Mouse (Mus musculus) forebrain, embryonic 14.5 days (tissue): ENCODE data around the gene Eif5a. TPM values are rescaled to one million over a fixed set of nuclear protein-coding genes. Genes with fewer than 3 reads are reported as not detected.

Experiments
- ATAC-seq: fragments of 200-750 bp; cut with Nextera tagmentation; 2 replicates; pipeline ENCODE4 v1.8.0; 2017; ENCODE audit warnings: mild to moderate bottlenecking, moderate library complexity
- DNase-seq: peaks from one replicate; pipeline ENCODE4 v3.0.0-alpha.2; 2015; ENCODE audit warnings: low spot score
- H3K27ac ChIP-seq: fragments of 300-500 bp; sonication (generic); 2 replicates; pipeline ENCODE4 v1.5.1; 2014; ENCODE audit warnings: low read depth, mild to moderate bottlenecking, control low read depth, low read length, moderate library complexity
- H3K27me3 ChIP-seq: fragments of 300-500 bp; sonication (generic); replicated peaks from 2 replicates; pipeline ENCODE4 v1.6.1; 2014; ENCODE audit warnings: low read length, control low read depth, mixed read lengths; ENCODE audit not compliant: control insufficient read depth, insufficient read depth
- H3K36me3 ChIP-seq: fragments of 300-500 bp; sonication (generic); 2 replicates; pipeline ENCODE4 v1.6.1; 2014; ENCODE audit warnings: low read length, control low read depth; ENCODE audit not compliant: control insufficient read depth, insufficient read depth
- H3K4me1 ChIP-seq: fragments of 300-500 bp; sonication (generic); 2 replicates; pipeline ENCODE4 v1.6.1; 2014; ENCODE audit warnings: antibody characterized with exemption, low read length, control low read depth; ENCODE audit not compliant: control insufficient read depth, insufficient read depth
- H3K4me2 ChIP-seq: fragments of 300-500 bp; sonication (generic); 2 replicates; pipeline ENCODE4 v1.6.1; 2014; ENCODE audit warnings: mild to moderate bottlenecking, control low read depth, low read length
- H3K4me3 ChIP-seq: fragments of 300-500 bp; sonication (generic); 2 replicates; pipeline ENCODE4 v1.5.1; 2014; ENCODE audit warnings: low read depth, low read length, control low read depth
- H3K9ac ChIP-seq: fragments of 300-500 bp; sonication (generic); 2 replicates; pipeline ENCODE4 v1.6.1; 2014; ENCODE audit warnings: mild to moderate bottlenecking, low read length, control low read depth, moderate library complexity
- H3K9me3 ChIP-seq: fragments of 300-500 bp; sonication (generic); replicated peaks from 2 replicates; pipeline ENCODE4 v1.6.1; 2016; ENCODE audit warnings: low read length, control low read depth, mixed read lengths; ENCODE audit not compliant: control insufficient read depth
- WGBS: fragments of 180-500 bp; shearing (Covaris S2); extraction: QIAGEN DNeasy Blood & Tissue Kit; methylation state at CpG from one replicate; pipeline ENCODE4 v1.1.7; 2014; 5-methylcytosine and 5-hydroxymethylcytosine counted together
- polyA plus RNA-seq: library from polyadenylated mRNA; unstranded; fragments of >200 nt; fragmentation: Nextera tagmentation; extraction: Ambion mirVana; gene quantifications from 2 replicates; pipeline ENCODE4 v1.2.1, GENCODE M21; 2014

The Eif5a gene
- polyA plus RNA-seq, 1 experiment from 2014 or later, result 1,277 TPM

GRCm38 (mm10) chr11:69948066-69948762 lies 26.5 kb upstream of the Eif5a start, which contains the start of gene Slc2a4:
TSS of gene Slc2a4 (minus strand) at chr11:69948188.
- ATAC-seq, result peak; percentile 96

GRCm38 (mm10) chr11:69947337-69948065 lies 25.7 kb upstream of the Eif5a start:
- Histone ChIP-seq H3K9ac (peak overlapping the region; percentile 59), H3K9me3 (no peaks in the 10 kb centered on the region), H3K36me3 (peaks cover 11% of the 10 kb centered on the region), H3K4me3 (peak overlapping the region; percentile 43), H3K4me2 (peak overlapping the region; percentile 59), H3K4me1 (peaks cover 10% of the 10 kb centered on the region), H3K27me3 (no peaks in the 10 kb centered on the region), H3K27ac (peak overlapping the region; percentile 39; the same call in 1 of the 2 replicates)
- WGBS, result under 1% methylated on average over 29 of the region's 29 CpGs
- ATAC-seq (peak; percentile 38), DNase-seq (peak; percentile 53)

More at GRCm38 (mm10) chr11:69948066-69948762, 26.5 kb upstream of the Eif5a start, which contains the start of gene Slc2a4:
- under 1% methylated on average over 33 of the region's 34 CpGs for WGBS
- peak within 1 kb of the TSS; percentile 59 for H3K9ac ChIP-seq
- H3K4me1 ChIP-seq, result peaks cover 10% of the 10 kb centered on the region
- H3K27me3 ChIP-seq, result no peaks in the 10 kb centered on the region
- no peaks in the 10 kb centered on the region for H3K9me3 ChIP-seq
- DNase-seq, result peak; percentile 96
- H3K27ac ChIP-seq, result peak within 1 kb of the TSS; percentile 80
- peak within 1 kb of the TSS; percentile 43 for H3K4me3 ChIP-seq
- peak within 1 kb of the TSS; percentile 59 for H3K4me2 ChIP-seq
- peaks cover 9% of the 10 kb centered on the region for H3K36me3 ChIP-seq

GRCm38 (mm10) chr11:69945997-69946891 lies 24.5 kb upstream of the Eif5a start:
- ATAC-seq (no peak), DNase-seq (no peak)
- Histone ChIP-seq H3K27ac (no peak overlapping the region), H3K27me3 (no peaks in the 10 kb centered on the region), H3K4me3 (no peak overlapping the region), H3K4me1 (peaks cover 10% of the 10 kb centered on the region), H3K4me2 (peak overlapping the region; percentile 59; the same call in 1 of the 2 replicates), H3K9me3 (no peaks in the 10 kb centered on the region), H3K9ac (no peak overlapping the region), H3K36me3 (peaks cover 11% of the 10 kb centered on the region)
- 91% methylated on average over 18 of the region's 18 CpGs for WGBS

DNA sequence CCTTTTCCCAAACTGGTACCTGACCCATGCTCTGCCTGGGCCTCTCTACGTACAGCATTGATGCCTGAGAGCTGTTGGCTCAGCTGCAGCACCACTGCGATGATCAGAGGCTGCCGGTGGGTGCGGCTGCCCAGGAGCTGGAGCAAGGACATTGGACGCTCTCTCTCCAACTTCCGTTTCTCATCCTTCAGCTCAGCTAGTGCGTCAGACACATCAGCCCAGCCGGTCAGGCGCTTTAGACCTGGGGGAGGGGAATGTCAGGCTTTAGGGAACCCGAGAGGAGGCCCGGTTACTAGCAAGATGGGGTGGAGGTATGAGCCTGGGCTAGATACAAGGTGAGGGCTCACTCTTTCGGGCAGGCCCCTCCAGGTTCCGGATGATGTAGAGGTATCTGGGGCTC lies 23.5 kb upstream of the Eif5a start:
- Histone ChIP-seq H3K9me3 (no peaks in the 10 kb centered on the region), H3K4me1 (peaks cover 10% of the 10 kb centered on the region), H3K27ac (no peak overlapping the region), H3K9ac (no peak overlapping the region), H3K4me3 (no peak overlapping the region), H3K36me3 (peaks cover 11% of the 10 kb centered on the region), H3K4me2 (no peak overlapping the region), H3K27me3 (no peaks in the 10 kb centered on the region)
- ATAC-seq, result no peak
- 86% methylated on average over 13 of the region's 13 CpGs for WGBS
- no peak for DNase-seq

DNA sequence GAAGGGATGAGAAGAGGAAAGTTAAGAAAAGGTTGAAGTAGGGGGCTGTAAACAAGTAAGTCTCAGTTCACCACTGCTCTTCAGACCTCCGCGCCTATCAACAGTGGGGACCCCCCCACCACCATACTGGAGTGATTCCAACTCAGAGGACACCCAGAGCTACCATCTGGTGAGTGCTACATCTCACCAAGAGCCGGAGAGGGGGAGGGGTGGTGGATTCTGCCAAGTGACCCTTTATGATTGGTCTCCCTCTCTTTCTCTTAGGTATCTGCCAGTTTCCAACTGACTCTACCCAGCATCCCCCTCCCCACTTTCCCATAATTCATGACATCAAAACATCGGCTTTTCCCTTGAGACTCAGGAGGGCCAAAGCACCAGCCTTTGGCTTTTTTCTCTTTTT lies 19.2 kb upstream of the Eif5a start:
- 73% methylated on average over 4 of the region's 4 CpGs for WGBS
- Histone ChIP-seq H3K27ac (no peak overlapping the region), H3K27me3 (peaks cover 9% of the 10 kb centered on the region; the same call in 1 of the 2 replicates), H3K4me2 (no peak overlapping the region), H3K9me3 (no peaks in the 10 kb centered on the region), H3K36me3 (peaks cover 11% of the 10 kb centered on the region), H3K4me1 (peaks cover 2% of the 10 kb centered on the region; the same call in 1 of the 2 replicates), H3K9ac (no peak overlapping the region), H3K4me3 (no peak overlapping the region)
- no peak for ATAC-seq
- DNase-seq, result peak; percentile 39

- ATAC-seq, result no peak
- H3K27ac ChIP-seq, result no peak overlapping the region
- 95% methylated on average over 17 of the region's 17 CpGs for WGBS
- no peak for DNase-seq
- H3K4me2 ChIP-seq, result no peak overlapping the region
- H3K36me3 ChIP-seq, result peaks cover 7% of the 10 kb centered on the region
- peaks cover 9% of the 10 kb centered on the region; the same call in 1 of the 2 replicates for H3K27me3 ChIP-seq
- H3K9me3 ChIP-seq, result no peaks in the 10 kb centered on the region
- H3K4me3 ChIP-seq, result no peak overlapping the region
- H3K4me1 ChIP-seq, result peaks cover 5% of the 10 kb centered on the region; the same call in 1 of the 2 replicates
- no peak overlapping the region for H3K9ac ChIP-seq
Observed at GRCm38 (mm10) chr11:69939731-69940130, 18.0 kb upstream of the Eif5a start.

- Histone ChIP-seq H3K4me2 (no peak overlapping the region), H3K4me3 (no peak overlapping the region), H3K27me3 (peaks cover 9% of the 10 kb centered on the region; the same call in 1 of the 2 replicates), H3K36me3 (peaks cover 3% of the 10 kb centered on the region; the same call in 1 of the 2 replicates), H3K9me3 (no peaks in the 10 kb centered on the region), H3K27ac (no peak overlapping the region), H3K9ac (no peak overlapping the region), H3K4me1 (peaks cover 5% of the 10 kb centered on the region; the same call in 1 of the 2 replicates)
- ATAC-seq, result no peak
- WGBS, result 76% methylated on average over 5 of the region's 5 CpGs
- no peak for DNase-seq
Observed at GRCm38 (mm10) chr11:69939181-69939580, 17.4 kb upstream of the Eif5a start.

GRCm38 (mm10) chr11:69938401-69938979 lies 16.7 kb upstream of the Eif5a start:
- DNase-seq (no peak), ATAC-seq (no peak)
- H3K27ac ChIP-seq, result no peak overlapping the region
- H3K9me3 ChIP-seq, result no peaks in the 10 kb centered on the region
- peaks cover 5% of the 10 kb centered on the region; the same call in 1 of the 2 replicates for H3K4me1 ChIP-seq
- H3K9ac ChIP-seq, result no peak overlapping the region
- WGBS, result 22% methylated on average over 9 of the region's 9 CpGs
- H3K36me3 ChIP-seq, result peaks cover 3% of the 10 kb centered on the region; the same call in 1 of the 2 replicates
- H3K27me3 ChIP-seq, result peaks cover 9% of the 10 kb centered on the region; the same call in 1 of the 2 replicates
- H3K4me2 ChIP-seq, result no peak overlapping the region
- no peak overlapping the region for H3K4me3 ChIP-seq
